Comparison of ENCODE assay signal across 23 mouse cellular contexts in genomic region chr9:99221636-99222035, GRCm38 (mm10). TPM values are rescaled to one million over a fixed set of nuclear protein-coding genes. Genes with fewer than 3 reads are reported as not detected.
"Had no signal": no experiment of that assay in that cellular context is flagged by ENCODE, and none has a peak within 500 bp of the region (broad histone marks: within the 10 kb centered on the region; RNA-seq: fewer than 3 reads in every experiment).

No protein-coding gene starts in this region.

- H3K36me3 ChIP-seq: neural tube, embryonic 15.5 days; stomach, embryonic 15.5 days had no signal

- H3K9me3 ChIP-seq: neural tube, embryonic 15.5 days; stomach, embryonic 15.5 days had no signal

- H3K4me3 ChIP-seq: neural tube, embryonic 15.5 days; stomach, embryonic 15.5 days had no signal

- H3K27ac ChIP-seq: neural tube, embryonic 15.5 days; stomach, embryonic 15.5 days; stomach, postnatal 0 days had no signal

- H3K27me3 ChIP-seq: neural tube, embryonic 15.5 days; stomach, embryonic 15.5 days had no signal

- H3K4me1 ChIP-seq: neural tube, embryonic 15.5 days; stomach, embryonic 15.5 days had no signal

- DNase-seq: retina, postnatal 1 day; right cerebral cortex, adult 18-20 months; right cerebral cortex, postnatal 14 days; right cerebral cortex, postnatal 25 days; right cerebral cortex, postnatal 4 days; spleen, adult 18-20 months; thymus, adult 18-20 months; thymus, adult 2 months; thymus, postnatal 14 days; thymus, postnatal 25 days; thymus, postnatal 36 days; thymus, postnatal 4 days had no signal

- H3K9ac ChIP-seq: neural tube, embryonic 15.5 days; stomach, embryonic 15.5 days had no signal

RNA-seq across cellular contexts. Expression of gene Faiml, which starts 15.4 kb away (rescaled TPM):
- total RNA-seq: neutrophil, adult 5-6 weeks had no signal
- polyA plus RNA-seq: neural tube, embryonic 14.5 days; neural tube, embryonic 15.5 days; small intestine, adult 2 months; spleen, adult 2 months; stomach, embryonic 14.5 days; stomach, embryonic 15.5 days; stomach, embryonic 16.5 days; stomach, postnatal 0 days; thymus, adult 2 months; thymus, postnatal 0 days; urinary bladder, adult 2 months had no signal
